Mouse (Mus musculus): Measurements from ENCODE around the gene Stat6. TPM values are rescaled to one million over a fixed set of nuclear protein-coding genes. Genes with fewer than 3 reads are reported as not detected.
A peak's percentile ranks its signal among the peaks of the same experiment; 100 is the strongest.

Stat6 gene
- polyA plus RNA-seq, 1 experiment, result 70.2 TPM

- H3K27ac ChIP-seq (ENCODE audit: insufficient read depth, low read depth, low read length), result peak overlapping the region; percentile 53
- no peak for DNase-seq
- H3K4me1 ChIP-seq (ENCODE audit: control insufficient read depth, insufficient read depth, low read length), result no peaks in the 10 kb centered on the region
- 71% methylated on average over 3 of the region's 3 CpGs for WGBS
- TF ChIP-seq CTCF (conservative IDR thresholded peaks at IDR 0.05; ENCODE audit: insufficient read depth, insufficient read length, low read depth, low read length), result no peak
- no peak for TF ChIP-seq POLR2A (IDR thresholded peaks at IDR 0.05; ENCODE audit: low read depth, low read length)
- H3K4me3 ChIP-seq (ENCODE audit: insufficient read depth, low read depth, low read length), result no peak overlapping the region
- H3K36me3 ChIP-seq (ENCODE audit: control insufficient read depth, insufficient read depth, low read length), result no peaks in the 10 kb centered on the region
- H3K27me3 ChIP-seq (replicated peaks; ENCODE audit: control insufficient read depth, insufficient read depth, low read length), result no peaks in the 10 kb centered on the region
These were observed 27.2 kb upstream of the Stat6 start for GRCm38 (mm10) chr10:127615591-127615990.

GRCm38 (mm10) chr10:127616261-127616679 lies 26.5 kb upstream of the Stat6 start:
- Histone ChIP-seq H3K36me3 (ENCODE audit: control insufficient read depth, insufficient read depth, low read length) (no peaks in the 10 kb centered on the region), H3K27me3 (replicated peaks; ENCODE audit: control insufficient read depth, insufficient read depth, low read length) (no peaks in the 10 kb centered on the region), H3K4me3 (ENCODE audit: insufficient read depth, low read depth, low read length) (no peak overlapping the region), H3K4me1 (ENCODE audit: control insufficient read depth, insufficient read depth, low read length) (no peaks in the 10 kb centered on the region), H3K27ac (ENCODE audit: insufficient read depth, low read depth, low read length) (0 out of 2 replicates have a peak overlapping the region, but pooled peaks have one; percentile 22)
- TF ChIP-seq CTCF (conservative IDR thresholded peaks at IDR 0.05; ENCODE audit: insufficient read depth, insufficient read length, low read depth, low read length) (no peak), POLR2A (IDR thresholded peaks at IDR 0.05; ENCODE audit: low read depth, low read length) (no peak)
- WGBS, result 68% methylated on average over 7 of the region's 7 CpGs
- peak; percentile 52 for DNase-seq

- 53% methylated on average over 4 of the region's 4 CpGs for WGBS
- TF ChIP-seq POLR2A (IDR thresholded peaks at IDR 0.05; ENCODE audit: low read depth, low read length), result no peak
- no peak for TF ChIP-seq CTCF (conservative IDR thresholded peaks at IDR 0.05; ENCODE audit: insufficient read depth, insufficient read length, low read depth, low read length)
- Histone ChIP-seq H3K27me3 (replicated peaks; ENCODE audit: control insufficient read depth, insufficient read depth, low read length) (no peaks in the 10 kb centered on the region), H3K4me3 (ENCODE audit: insufficient read depth, low read depth, low read length) (no peak overlapping the region), H3K27ac (ENCODE audit: insufficient read depth, low read depth, low read length) (0 out of 2 replicates have a peak overlapping the region, but pooled peaks have one; percentile 5), H3K36me3 (ENCODE audit: control insufficient read depth, insufficient read depth, low read length) (no peaks in the 10 kb centered on the region), H3K4me1 (ENCODE audit: control insufficient read depth, insufficient read depth, low read length) (no peaks in the 10 kb centered on the region; the same call in 1 of the 2 replicates)
- DNase-seq, result no peak
These were observed 25.5 kb upstream of the Stat6 start for GRCm38 (mm10) chr10:127617294-127617693.

GRCm38 (mm10) chr10:127618173-127618572 lies 24.6 kb upstream of the Stat6 start:
- H3K27me3 ChIP-seq (replicated peaks; ENCODE audit: control insufficient read depth, insufficient read depth, low read length), result no peaks in the 10 kb centered on the region
- no peaks in the 10 kb centered on the region; the same call in 1 of the 2 replicates for H3K4me1 ChIP-seq (ENCODE audit: control insufficient read depth, insufficient read depth, low read length)
- no peak overlapping the region for H3K27ac ChIP-seq (ENCODE audit: insufficient read depth, low read depth, low read length)
- no peak for DNase-seq
- TF ChIP-seq POLR2A (IDR thresholded peaks at IDR 0.05; ENCODE audit: low read depth, low read length) (no peak), CTCF (conservative IDR thresholded peaks at IDR 0.05; ENCODE audit: insufficient read depth, insufficient read length, low read depth, low read length) (no peak)
- H3K36me3 ChIP-seq (ENCODE audit: control insufficient read depth, insufficient read depth, low read length), result no peaks in the 10 kb centered on the region
- H3K4me3 ChIP-seq (ENCODE audit: insufficient read depth, low read depth, low read length), result no peak overlapping the region
- WGBS, result 31% methylated on average over 6 of the region's 6 CpGs

- 33% methylated on average over 8 of the region's 8 CpGs for WGBS
- DNase-seq, result no peak
- Histone ChIP-seq H3K27ac (ENCODE audit: insufficient read depth, low read depth, low read length) (peak overlapping the region; percentile 37; the same call in 1 of the 2 replicates), H3K4me1 (ENCODE audit: control insufficient read depth, insufficient read depth, low read length) (no peaks in the 10 kb centered on the region; the same call in 1 of the 2 replicates), H3K4me3 (ENCODE audit: insufficient read depth, low read depth, low read length) (no peak overlapping the region; the same call in 1 of the 2 replicates), H3K36me3 (ENCODE audit: control insufficient read depth, insufficient read depth, low read length) (no peaks in the 10 kb centered on the region), H3K27me3 (replicated peaks; ENCODE audit: control insufficient read depth, insufficient read depth, low read length) (no peaks in the 10 kb centered on the region)
- no peak for TF ChIP-seq POLR2A (IDR thresholded peaks at IDR 0.05; ENCODE audit: low read depth, low read length)
- TF ChIP-seq CTCF (conservative IDR thresholded peaks at IDR 0.05; ENCODE audit: insufficient read depth, insufficient read length, low read depth, low read length), result no peak
These were observed 23.6 kb upstream of the Stat6 start for GRCm38 (mm10) chr10:127619119-127619721.

GRCm38 (mm10) chr10:127619941-127620405 lies 22.8 kb upstream of the Stat6 start:
- Histone ChIP-seq H3K4me3 (ENCODE audit: insufficient read depth, low read depth, low read length) (peak overlapping the region; percentile 56), H3K36me3 (ENCODE audit: control insufficient read depth, insufficient read depth, low read length) (no peaks in the 10 kb centered on the region), H3K27ac (ENCODE audit: insufficient read depth, low read depth, low read length) (peak overlapping the region; percentile 5; the same call in 1 of the 2 replicates), H3K4me1 (ENCODE audit: control insufficient read depth, insufficient read depth, low read length) (no peaks in the 10 kb centered on the region; the same call in 1 of the 2 replicates), H3K27me3 (replicated peaks; ENCODE audit: control insufficient read depth, insufficient read depth, low read length) (no peaks in the 10 kb centered on the region)
- WGBS, result 35% methylated on average over 12 of the region's 12 CpGs
- no peak for TF ChIP-seq CTCF (conservative IDR thresholded peaks at IDR 0.05; ENCODE audit: insufficient read depth, insufficient read length, low read depth, low read length)
- no peak for TF ChIP-seq POLR2A (IDR thresholded peaks at IDR 0.05; ENCODE audit: low read depth, low read length)
- peak; percentile 37 for DNase-seq

- no peaks in the 10 kb centered on the region; the same call in 1 of the 2 replicates for H3K4me1 ChIP-seq (ENCODE audit: control insufficient read depth, insufficient read depth, low read length)
- H3K4me3 ChIP-seq (ENCODE audit: insufficient read depth, low read depth, low read length), result peak within 1 kb of the TSS; percentile 75
- H3K27ac ChIP-seq (ENCODE audit: insufficient read depth, low read depth, low read length), result peak within 1 kb of the TSS; percentile 94
- no peaks in the 10 kb centered on the region for H3K27me3 ChIP-seq (replicated peaks; ENCODE audit: control insufficient read depth, insufficient read depth, low read length)
- TF ChIP-seq CTCF (conservative IDR thresholded peaks at IDR 0.05; ENCODE audit: insufficient read depth, insufficient read length, low read depth, low read length) (no peak), POLR2A (IDR thresholded peaks at IDR 0.05; ENCODE audit: low read depth, low read length) (no peak)
- H3K36me3 ChIP-seq (ENCODE audit: control insufficient read depth, insufficient read depth, low read length), result no peaks in the 10 kb centered on the region
- no peak for DNase-seq
- WGBS, result 4% methylated on average over 28 of the region's 32 CpGs
These were observed 22.2 kb upstream of the Stat6 start, which contains the start of gene Lrp1 for GRCm38 (mm10) chr10:127620406-127621190. Lrp1 (minus strand) TSS chr10:127621148.

Data from kidney, adult 2 months (tissue).